Mouse (Mus musculus) A20 (cell line): ENCODE data around the gene Plekha4.
"Not testable (repeated sequence)": the region's sequence is repeated elsewhere in the genome, so short reads cannot be mapped to it uniquely, and the experiment has no call there.

Source experiments
- DNase-seq: peaks from one replicate; pipeline ENCODE4 v3.0.0-alpha.2; 2011; ENCODE audit warnings: low read depth, low spot score

Gene Plekha4

GRCm38 (mm10) chr7:45525809-45526473 lies at the start of gene Plekha4, which contains the start of gene Ppp1r15a:
Plekha4 (plus strand) TSS chr7:45526330.
Ppp1r15a (minus strand) TSS chr7:45526268.
- DNase-seq, result peak; percentile 97

DNA sequence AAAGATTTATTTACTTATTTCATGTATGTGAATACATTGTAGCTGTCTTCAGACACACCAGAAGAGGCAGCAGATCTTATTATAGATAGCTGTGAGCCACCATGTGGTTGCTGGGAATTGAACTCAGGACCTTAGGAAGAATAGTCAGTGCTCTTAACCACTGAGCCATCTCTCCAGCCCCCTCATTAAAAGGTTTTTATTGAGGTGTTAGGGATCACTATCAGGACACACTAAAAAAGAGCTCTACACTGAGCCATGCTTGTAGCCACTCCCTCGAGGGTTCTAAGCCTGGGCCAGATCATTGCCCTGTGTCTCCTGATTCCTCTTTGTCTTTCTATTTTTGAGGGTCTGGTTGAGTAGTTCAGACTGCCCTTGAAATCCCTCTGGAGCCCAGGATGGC lies 49.7 kb upstream of the Plekha4 start:
- DNase-seq, result no peak

DNA sequence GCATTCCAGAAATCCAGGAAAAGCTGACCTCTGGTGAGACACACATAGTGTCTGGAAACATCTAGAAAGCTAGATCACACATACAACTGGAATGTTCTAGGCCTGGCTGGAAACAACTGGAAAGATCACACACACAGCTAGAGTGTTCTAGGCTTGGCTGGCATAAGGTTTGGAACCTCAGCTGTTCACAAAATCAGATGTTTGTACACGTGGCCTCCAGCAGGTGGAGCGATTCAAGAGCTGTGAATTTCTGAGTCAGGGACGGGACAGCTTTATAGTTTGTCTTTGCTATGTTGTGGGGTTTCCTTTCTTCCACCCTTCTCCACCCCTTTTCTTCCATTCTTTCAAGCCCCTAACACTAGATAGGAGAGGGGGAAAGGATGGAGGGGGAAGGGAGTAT lies 49.1 kb upstream of the Plekha4 start:
- peak; percentile 35 for DNase-seq

- DNase-seq, result no peak
Measured at GRCm38 (mm10) chr7:45478774-45479173, 47.4 kb upstream of the Plekha4 start.

- DNase-seq, result not testable (repeated sequence)
Measured at GRCm38 (mm10) chr7:45480310-45480709, 45.8 kb upstream of the Plekha4 start.

GRCm38 (mm10) chr7:45481374-45481927 lies 44.7 kb upstream of the Plekha4 start, which contains the start of gene Tulp2:
Tulp2 (plus strand) TSS chr7:45481877.
- peak; percentile 62 for DNase-seq

- DNase-seq, result no peak
Measured at GRCm38 (mm10) chr7:45482166-45482565, 44.0 kb upstream of the Plekha4 start.

GRCm38 (mm10) chr7:45484985-45485384 lies 41.1 kb upstream of the Plekha4 start:
- not testable (repeated sequence) for DNase-seq

DNA sequence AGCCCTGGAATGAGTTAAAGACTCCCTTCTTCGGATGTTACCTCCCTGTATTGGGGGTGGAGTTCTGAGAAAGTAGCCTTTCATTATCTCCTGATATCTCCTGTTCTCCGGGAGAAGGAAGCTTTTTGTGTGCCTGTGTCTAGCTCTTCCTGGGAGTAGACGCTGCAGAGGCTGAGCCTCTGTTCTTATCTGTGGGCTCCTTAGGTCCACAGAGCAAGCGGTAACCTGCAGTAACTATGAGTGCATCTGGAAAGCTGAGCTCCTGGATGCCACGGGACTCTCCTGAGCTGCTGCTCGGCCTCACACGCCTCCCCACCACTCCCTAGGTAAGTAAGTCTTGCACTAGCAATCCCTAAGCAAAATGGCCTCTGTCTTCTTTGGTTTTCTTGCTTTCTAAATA lies 40.0 kb upstream of the Plekha4 start:
- no peak for DNase-seq

DNA sequence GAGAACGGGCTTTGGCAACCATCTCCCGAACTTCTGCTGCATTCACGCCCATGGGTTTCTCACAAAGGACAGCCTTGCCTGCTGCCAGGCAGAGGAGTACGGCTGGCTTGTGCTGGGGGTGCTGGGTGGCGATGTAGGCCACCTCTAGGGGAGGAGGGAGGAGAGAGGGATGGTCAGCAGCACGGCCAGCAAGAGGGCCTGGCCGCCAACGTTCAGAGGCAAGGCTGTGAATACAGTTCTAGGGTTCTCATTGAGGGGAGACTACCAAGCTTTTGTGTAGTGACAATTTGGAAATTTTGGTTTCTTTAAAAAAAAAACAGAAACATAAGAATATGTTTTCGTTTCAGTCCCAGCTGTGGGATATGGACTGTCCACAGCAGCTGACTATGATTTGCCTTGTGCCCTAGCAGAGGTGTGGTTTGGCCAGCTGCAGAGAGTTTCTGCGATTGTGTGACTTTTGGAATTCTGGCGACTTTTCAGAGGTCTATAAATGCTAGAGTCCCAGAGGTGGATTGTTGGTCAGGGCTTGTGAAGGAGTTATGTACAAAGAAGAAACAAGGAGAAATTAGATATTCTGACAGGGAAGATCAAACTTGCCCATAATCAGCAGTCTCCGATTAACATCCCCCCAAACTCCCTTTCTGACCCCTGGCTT lies 39.2 kb upstream of the Plekha4 start, which contains the start of gene Gm45808:
Gene Gm45808 (minus strand): TSS at position 51 of the 655 bp plus-strand sequence.
- no peak for DNase-seq

DNA sequence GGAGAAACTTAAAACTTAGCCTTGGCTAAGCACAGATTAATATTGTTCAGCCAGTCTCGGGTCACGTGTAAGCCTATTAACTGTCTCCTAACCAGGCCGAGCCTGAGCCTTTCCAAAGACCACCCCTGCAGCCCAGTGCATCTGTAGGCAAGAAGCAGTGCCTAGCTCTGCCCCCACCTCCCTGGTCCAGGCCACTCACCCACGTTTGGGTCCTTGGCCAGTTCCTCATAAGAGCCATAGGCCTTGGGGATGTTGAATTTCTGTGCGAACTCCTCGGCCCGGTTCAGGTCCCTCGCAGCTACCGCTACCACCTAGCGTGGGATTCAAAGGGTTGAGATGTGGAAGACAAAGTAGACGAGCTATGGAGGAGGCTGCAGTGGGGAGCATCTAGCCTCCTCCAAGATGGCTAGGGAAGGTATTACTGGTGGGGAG lies 38.3 kb upstream of the Plekha4 start:
- DNase-seq, result peak; percentile 55

GRCm38 (mm10) chr7:45488293-45489204 lies 37.6 kb upstream of the Plekha4 start, which contains the start of gene Dhdh:
Dhdh (minus strand) TSS chr7:45488805.
- DNase-seq, result peak; percentile 84

DNA sequence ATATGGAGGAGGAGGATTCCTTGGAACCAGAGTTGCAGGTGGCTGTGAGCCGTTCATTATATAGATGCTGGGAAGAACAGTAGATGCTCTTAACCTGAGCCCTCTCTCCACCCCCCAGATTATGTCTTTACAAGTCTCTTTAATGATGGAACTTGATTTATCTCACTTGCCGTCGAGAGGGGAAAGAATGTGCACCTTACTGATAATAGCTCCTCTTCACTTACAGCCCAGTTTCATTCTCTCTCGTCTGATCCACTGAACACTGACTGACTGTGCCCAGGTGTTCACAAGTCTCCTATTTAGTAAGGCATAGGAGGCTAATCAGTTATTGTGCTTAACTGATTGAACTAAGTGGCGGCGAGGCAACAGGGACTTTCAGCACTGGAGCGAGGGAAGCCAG lies 36.6 kb upstream of the Plekha4 start:
- peak; percentile 30 for DNase-seq

DNA sequence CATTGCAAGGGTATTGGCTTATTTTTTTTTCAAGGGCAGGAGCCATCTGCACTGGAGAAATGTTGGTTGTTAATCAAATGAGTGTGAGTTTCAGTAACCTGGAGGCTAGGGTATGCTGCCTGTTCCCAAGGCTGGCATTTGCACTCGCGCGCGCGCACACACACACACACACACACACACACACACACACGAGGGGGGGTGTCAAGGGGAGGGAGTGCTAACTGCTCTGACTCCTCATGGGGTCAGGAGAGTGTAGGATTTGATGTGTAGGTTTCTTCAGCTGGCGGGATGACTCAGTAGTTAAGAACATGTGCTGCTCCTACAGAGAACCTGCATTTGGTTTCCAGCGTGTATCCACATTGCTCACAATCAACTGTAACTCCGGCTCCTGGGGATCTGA lies 35.3 kb upstream of the Plekha4 start:
- DNase-seq, result no peak

DNA sequence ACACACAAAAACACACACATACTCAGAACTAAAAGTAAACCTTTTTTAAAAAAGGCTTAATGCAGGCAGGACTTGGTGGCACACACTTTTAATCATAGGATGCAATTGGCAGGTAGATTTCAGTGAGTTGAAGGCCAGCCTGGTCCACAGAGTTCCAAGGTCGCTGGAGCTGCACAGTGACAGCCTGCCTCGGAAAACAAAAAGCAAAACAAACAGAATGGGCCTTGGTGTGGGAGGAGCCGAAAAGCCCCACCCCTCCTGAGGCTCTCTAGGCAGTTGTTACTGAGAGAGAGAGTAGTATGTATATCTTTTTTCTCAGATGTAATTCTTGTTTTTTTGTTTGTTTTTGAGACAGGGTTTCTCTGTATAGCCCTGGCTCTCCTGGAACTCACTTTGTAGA lies 34.9 kb upstream of the Plekha4 start:
- peak; percentile 52 for DNase-seq

GRCm38 (mm10) chr7:45492225-45492844 lies 33.8 kb upstream of the Plekha4 start:
- DNase-seq, result no peak

DNA sequence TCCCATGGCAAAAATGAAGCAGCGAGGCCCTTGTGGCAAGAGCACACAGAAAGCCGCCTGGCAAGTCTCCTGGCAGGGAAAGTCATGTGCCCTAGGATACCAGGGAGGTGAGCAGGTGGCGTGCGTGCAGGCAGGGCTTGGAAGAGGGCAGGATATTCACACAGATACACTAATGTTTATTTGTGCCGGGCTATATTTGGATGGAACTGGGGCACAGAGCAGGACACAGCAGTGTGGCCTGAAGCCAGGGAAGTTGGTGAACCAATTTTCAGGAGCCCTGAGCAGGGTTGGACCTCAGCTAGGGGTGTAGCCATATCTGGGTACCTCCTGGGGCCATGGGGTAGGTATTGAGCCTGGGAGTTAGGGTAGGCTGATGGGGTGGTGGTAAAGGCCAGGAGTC lies 33.2 kb upstream of the Plekha4 start:
- no peak for DNase-seq

GRCm38 (mm10) chr7:45494548-45494947 lies 31.6 kb upstream of the Plekha4 start:
- no peak for DNase-seq

- DNase-seq, result no peak
Measured at GRCm38 (mm10) chr7:45498427-45498826, 27.7 kb upstream of the Plekha4 start.

DNA sequence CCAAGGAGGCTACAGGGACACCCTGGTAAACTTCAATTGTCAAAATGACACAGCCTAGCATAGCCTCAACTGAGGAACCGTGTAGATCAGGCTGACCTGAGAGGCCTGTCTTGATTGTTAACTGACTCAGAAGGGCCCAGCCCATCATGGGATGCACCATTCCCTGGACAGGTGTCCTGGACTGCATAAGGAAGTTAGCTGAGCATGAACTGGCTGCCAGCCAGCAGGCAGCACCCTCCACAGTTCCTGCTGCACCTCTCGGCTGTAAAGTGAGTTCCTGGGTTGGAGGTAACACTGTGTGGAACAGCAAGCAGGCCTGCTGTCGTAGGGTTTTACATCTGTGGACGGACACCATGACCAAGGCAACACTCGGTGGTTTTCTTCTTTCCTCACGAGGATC lies 18.5 kb upstream of the Plekha4 start:
- no peak for DNase-seq

DNA sequence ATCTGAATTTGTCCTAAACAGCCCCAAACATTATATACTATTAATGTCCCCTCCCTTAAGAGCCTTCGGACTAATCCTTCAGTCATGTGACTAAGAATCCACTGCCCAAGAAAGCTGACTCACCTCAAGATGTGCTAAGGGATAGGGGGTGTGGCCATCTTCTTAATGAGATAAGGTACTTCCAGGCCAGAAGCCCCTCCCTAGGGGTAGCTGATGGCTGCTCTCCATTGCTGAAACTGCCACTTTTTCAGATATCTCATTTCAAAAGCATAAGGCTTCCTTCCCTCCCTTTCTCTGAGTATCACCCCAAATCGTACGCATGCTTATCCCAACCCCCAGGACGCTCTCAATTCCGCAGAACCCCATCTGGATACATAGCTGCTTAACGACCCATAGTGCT lies 17.6 kb upstream of the Plekha4 start:
- no peak for DNase-seq
